Mouse (Mus musculus): Measurements from ENCODE around the gene Lrmda.

DNA sequence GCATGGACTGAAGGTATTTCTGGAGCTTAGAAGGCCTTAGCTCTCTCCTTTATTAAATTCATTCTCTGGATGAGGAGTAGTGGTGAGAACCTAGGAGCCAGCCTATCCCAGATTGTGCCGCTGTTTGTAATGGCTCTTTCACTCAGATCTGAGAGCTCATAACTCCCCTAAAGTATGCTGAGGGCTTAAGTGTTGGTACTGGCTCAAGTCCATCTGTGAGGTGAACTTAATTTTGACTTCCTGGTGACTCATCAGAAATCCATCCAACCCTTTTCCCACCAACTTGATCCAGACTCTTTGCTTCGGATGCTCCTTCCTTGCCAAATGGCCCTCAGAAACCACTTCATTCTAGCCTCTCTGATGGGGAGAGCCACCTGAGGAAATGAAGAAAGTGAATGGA, 910.1 kb downstream of the Lrmda start:
- no peak for TF ChIP-seq CTCF (IDR thresholded peaks at IDR 0.05; ENCODE audit: low read depth, low read length)
- TF ChIP-seq POLR2A (IDR thresholded peaks at IDR 0.05; ENCODE audit: borderline replicate concordance, low read depth, low read length): no peak
